Mouse (Mus musculus): ENCODE measurements around the gene Hsdl2.
"Not testable (repeated sequence)": the region's sequence is repeated elsewhere in the genome, so short reads cannot be mapped to it uniquely, and the experiment has no call there.

The Hsdl2 gene

DNA sequence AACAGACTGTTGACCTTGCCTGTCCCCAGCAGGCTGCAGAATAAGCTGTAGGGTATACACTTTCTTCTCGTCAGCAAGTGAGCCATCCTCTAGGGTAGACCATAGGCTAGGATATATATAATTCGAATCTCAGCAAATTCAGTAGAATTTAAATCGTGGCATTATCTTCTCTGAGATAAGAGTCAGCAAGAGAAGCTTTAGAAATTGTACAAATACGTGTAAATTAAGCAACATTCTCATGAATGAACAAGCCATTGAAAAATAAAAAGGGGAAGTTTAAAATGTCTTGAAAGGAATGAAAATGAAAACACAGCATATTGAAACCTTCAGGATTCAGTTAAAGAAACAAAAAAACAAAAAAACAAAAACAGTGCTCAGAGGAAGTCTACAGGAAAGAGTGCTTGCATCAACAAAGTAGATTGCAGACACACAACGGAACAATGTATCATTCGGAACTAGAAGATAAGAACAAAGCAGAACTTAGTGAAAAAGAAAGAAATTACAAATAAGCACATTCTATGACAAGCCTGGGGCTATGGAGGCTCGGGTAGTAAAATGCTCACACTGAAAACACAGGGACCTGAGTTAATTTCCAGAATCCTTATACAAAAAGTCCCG lies 15.7 kb upstream of the Hsdl2 start:
- no peak for DNase-seq

DNA sequence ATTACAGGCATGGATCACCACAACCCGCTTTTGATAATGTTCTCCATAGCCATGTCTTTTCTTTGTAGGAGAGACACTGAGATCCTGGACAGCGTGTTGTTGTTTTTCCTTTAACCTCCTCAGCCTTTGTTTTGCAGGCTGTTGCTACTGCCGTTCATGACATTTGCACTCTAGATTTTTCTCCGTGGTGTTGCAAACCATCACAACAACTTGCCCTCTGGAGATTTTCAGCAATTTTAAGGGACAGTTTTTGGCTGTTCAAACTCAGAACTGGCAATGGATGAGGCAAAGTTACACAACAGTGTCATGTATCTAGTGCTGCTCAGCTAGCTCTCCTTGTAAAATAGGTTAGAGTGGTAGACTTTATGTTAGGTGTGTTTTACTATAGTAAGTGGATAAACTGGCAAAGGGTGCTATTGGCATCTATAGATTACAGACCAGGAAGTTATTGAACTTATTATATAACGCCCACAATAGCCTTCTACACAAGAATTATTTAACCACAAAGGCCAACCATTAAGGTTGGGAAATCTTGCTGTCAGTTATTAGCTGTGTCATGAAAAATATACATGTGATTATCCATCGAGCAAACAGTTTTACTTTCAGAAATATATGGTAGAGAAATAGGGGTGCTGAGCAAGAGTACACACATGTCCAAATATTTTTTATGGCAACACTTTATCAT lies 13.6 kb upstream of the Hsdl2 start:
- DNase-seq: no peak

DNA sequence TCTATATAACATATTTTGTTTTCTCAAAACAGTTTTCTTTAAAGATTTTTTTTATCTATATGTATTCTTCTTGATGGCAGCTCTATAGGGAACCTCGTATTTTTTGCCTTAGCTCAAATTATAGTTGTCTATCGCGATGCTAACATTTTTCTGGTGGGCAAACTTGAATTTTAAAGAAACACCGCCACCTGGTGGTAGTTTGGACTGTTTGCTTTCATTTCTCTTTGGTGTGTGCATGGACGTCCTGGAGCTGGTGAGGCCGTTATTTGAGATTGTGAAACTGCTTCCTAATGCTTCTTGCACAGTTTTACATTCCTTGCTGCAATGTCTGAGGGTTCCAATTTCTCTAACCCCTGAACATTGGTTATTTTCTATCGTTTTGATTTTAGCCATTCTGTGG lies 11.8 kb upstream of the Hsdl2 start:
- peak; percentile 62 to 78 for DNase-seq

DNA sequence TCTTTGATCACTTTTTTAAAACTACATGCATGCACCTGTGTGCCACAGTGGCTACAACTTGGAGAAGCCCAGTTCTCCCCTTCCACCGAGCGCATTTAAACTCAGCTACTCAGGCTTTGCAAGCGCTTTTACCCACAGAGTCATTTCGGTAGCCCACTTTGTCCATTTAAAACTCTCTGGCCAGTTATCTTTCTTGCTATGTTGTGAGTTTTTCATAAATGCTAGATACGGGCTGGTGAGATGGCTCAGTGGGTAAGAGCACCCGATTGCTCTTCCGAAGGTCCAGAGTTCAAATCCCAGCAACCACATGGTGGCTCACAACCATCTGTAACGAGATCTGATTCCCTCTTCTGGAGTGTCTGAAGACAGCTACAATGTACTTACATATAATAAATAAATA lies 10.8 kb upstream of the Hsdl2 start:
- not testable (repeated sequence) for DNase-seq

DNA sequence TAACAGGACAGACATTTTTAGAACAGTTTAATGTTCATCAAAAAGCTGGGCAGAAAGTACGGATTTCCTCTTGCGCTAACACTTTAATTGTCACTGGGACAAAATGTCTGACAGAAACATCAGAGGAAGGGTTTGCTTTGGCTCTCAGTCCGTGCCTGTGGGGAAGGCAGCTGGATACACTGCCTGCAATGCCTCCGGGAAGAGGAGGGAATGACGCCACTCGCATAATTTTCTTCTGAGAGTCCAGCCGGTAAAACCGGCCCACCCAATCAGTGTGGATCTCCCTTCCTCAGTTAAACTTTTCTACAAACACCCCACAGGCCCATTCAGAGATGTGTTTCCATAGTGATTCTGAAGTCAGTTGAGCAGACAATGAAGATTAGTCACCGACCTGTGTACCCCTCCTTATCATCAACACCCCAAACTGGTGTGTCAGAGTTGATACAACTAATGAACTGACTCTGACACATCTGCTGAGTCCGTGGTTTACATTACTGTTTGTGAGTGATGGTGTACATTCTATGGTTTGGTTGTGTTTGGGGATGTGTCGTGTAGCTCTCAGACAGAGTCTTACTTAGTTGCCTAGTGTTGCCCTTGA lies 8.7 kb upstream of the Hsdl2 start:
- DNase-seq: no peak

DNA sequence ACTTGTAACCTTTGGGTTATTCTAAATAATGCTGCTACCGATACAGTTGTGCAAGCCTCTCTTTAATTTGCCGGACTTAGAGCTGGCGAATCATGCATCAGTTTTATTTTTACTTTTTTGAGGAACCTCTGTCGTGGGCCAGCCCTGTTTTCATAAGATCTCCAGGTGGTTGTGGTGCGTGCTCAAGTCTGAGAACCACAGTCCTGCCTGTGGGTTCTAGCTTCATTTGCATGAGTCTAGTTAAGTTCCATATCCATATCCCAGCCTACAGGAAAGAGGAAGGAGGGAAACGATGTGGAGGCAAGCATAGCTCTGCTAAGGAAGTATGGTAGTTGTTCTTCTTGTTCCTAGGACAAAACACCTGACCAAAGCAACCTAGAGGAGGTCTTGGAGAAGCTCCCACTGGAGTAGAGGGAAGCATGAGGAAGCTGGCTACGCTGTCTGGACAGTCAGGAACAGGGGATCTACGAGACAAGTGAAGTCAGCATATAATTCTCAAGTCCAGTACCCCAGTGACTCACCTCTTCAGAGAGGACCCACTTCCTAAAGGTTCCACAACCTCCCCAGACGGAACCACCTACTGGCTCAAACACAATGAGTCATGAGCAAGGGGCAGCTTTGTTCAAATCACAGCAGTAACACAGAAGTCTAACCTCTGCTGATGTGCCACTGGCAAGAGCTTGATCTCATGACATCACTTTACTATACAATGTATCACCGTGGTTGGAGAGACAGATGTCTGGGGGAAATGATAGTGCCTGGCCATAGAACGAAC lies 6.0 kb upstream of the Hsdl2 start:
- DNase-seq: no peak

DNA sequence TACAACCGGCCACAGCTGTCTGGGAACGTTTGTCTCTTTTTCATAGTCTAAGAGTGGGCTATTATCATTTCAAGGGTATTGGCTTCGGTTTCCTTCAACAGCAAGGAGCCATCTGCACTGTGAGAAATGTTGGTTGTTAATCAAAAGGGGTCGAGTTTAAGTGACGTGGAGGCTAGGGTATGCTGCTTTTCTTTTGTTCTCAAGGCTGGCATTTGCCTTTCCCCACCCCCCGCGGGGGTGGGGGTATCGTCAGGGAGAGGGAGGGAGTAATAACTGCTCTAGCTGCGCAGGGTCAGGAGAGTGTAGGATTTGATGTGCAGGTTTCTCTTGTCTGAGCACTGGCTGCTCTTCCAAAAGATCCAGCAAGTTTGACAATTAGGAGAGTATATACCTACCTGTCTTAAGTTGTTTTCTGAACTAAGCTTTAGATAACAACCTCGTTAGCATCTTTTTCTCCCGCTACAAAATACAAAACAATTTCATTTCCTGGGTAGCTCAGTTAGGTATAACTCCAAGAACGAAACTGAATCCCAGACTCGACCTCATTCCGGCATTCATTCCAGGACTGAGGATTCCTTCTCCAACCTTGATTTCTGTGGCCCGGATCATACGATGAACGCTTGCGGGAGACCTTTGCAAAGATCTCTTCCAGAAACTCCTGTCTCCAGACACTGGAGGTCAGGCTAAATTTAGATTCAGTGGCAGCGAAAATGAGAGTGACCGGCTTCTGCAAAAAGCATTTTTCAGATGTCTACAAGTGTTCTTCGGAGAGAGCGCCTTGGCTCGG lies 675 bp upstream of the Hsdl2 start:
- DNase-seq: peak; percentile 43 to 57

DNA sequence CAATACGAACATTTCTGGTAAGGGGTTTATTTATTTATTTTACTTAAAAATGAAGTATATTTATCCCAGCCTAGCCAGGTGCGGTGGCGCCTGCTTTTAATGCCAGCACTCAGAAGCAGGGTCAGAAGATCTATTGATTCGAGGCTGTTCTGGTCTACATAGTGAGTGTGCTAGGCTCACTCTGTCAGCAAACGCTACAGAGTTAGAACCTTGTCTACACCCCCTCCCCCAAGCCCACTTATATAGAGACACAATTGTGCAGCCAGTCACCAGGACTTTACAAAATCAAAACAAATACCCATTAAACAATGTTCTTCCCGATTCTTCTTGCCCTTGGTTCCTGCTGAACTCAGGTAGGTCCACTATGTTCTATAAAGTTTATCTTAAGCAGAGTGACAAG lies 823 bp downstream of the Hsdl2 start:
- DNase-seq: peak; percentile 8 to 10

DNA sequence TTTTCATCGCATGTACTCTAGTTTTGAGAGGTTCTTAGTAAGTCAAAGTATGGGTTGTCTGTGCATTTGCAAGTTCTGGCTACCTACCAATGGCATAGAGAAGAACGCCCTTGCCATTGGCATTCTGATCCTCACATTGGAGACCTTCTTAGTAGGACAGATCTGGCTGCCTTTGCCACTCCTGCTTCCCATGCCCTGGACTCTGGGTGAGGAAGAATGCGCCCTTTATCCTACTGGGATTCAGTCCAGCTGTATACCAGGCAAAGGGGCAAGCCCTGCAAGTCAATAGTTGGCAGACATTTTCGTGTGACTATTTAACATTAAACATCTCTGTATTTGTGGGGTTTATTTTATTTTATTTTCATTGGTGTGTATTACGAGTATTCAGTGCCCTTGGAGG lies 3.7 kb downstream of the Hsdl2 start:
- no peak for DNase-seq

DNA sequence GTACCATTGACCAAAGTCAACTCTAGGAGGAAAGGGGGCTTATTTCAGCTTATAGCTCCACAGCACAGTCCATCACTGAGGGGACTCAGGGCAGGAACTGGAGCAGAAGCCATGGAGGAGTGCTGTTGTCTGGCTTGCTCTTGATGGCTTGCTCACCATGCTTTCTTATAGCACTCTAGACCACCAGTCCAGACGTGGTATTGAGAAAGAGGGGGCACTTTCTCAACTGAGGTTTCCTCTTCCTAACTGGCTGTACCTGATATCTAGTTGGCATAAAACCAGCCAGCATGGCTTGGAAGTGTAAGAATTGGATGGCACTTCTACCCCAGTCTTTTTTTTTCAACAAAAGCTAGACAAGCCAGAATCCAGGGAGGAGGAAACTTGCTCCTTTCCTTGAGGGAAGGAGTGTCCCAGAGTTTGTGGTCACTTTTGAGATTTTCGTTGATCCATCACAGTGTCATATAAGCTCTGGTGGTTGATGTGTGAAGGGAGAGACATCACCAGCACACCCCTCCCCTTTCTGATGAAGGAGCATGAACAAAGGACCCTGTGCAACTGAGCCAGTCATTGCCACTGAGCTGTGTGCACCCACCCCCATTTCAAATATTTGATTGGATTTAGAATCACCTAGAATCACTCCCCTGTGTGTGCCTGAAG lies 6.0 kb downstream of the Hsdl2 start:
- DNase-seq: no peak

DNA sequence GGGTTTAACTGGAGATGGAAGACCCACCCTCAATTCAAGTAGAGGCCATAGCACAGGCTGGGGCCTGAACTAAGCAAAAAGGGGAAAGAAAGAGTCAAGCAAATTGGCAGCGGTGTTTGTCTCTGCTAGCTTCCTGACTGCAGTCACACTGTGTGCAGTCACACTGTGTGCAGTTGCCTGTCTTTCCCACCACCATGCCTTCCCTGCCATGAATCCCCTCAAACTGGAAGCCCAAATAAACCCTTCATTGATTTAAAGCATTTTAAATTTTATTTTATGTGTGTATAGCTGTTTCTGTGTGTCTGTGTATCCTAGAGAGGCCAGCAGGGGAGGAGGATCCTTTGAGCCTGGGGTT lies 6.5 kb downstream of the Hsdl2 start:
- DNase-seq: no peak

DNA sequence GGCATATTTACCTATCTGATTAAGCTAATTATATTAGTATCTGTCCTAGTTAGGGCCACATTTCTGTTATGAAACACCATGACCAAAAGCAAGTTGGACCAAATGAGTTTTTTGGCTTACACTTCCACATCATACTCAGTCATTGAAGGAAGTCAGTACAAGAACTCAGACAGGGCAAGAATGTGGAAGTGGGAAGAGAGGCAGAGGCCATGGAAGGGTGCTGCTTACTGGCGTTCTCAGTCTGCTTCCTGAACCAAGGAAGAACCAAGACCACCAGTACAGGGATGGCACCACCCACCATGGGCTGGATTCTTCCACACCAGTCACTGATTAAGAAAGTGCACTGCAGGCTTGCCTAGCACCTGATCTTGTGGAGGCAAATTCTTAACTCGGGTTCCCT lies 13.3 kb downstream of the Hsdl2 start:
- no peak for DNase-seq

DNA sequence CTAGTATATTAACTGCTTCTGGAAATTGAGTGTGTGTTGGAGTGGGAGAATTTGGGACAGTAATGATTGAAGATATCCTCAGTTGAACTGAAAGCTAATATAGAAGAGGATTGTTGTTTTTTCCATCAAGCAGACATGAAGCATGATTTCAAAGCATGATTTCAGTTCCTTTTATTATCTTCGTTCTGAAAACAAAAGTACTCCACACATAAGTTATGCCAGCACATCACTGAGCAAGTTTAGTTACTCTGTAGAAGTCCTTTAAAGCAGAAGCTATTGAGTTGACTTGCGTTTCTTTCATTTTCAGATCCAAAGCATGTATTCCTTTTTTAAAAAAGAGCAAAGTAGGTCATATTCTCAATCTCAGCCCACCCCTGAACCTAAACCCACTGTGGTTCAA lies 15.2 kb downstream of the Hsdl2 start:
- DNase-seq: no peak

DNA sequence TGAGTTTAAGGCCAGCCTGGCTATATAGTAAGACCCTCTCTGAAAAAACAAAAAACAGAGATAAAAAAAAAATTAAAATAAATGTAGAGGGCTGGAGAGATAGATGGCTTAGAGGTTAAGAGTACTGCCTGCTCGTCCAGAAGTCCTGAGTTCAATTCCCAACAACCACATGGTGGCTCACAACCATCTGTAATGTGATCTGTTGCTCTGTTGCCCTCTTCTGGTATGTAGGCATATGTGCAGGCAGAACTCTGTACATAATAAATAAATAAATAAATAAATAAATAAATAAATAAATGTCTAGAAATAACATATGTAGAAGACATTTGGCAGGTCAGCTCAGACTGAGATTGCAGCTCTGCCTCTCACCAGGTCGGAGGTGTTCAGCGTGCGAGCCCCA lies 21.3 kb downstream of the Hsdl2 start:
- no peak for DNase-seq

DNA sequence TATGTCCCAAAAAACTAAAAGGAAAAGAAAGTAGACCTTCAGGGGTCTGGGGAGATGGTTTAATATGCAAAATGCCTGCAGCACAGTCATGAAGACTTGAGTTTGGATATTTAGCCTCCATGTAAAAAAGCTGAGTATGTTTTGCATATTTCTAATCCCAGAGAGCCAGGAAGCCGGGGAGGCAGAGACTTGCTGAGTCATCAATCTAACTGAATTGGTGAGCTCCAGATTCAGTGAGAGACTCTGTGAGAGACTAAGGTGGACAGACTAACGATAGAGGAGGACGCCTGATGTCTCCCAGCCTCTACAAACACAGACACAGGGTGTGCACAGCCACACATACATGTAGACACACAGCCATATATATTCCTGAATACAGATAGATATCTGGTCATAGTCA lies 23.5 kb downstream of the Hsdl2 start:
- DNase-seq: no peak

DNA sequence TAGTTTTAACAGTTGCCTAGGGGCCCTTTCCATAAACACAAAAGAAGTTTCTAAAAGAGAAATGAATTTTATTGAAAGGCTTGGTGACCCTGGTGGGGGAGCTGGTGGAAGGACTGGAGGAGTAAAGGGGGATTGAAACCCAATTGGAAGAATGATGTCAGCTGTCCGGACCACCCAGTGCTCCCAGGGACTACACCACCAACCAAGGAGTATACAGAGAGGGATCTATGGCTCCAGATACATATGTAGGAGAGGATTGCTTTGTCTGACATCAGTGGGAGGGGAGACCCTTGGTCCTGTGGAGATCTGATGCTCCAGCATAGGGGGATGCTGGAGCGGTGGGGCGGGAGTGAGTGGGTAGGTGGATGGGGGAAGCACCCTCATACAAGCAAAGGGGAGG lies 24.1 kb downstream of the Hsdl2 start:
- no peak for DNase-seq

DNA sequence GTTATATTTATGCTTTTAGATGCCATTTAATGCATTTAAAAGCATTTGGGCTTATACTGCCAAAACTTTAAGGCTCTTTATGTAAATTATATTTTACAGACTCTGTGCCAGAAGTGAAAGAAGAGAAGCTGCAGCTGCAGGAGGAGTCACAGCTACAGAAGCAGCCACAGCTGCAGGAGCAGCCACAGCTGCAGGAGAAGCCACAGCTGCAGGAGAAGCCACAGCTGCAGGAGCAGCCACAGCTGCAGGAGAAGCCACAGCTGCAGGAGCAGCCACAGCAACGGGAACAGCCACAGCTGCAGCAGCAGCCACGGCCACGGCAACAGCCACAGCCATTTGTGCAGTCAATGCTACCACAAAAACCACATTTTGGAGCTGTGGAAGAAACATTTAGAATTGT lies 29.0 kb downstream of the Hsdl2 start:
- DNase-seq: no peak

DNA sequence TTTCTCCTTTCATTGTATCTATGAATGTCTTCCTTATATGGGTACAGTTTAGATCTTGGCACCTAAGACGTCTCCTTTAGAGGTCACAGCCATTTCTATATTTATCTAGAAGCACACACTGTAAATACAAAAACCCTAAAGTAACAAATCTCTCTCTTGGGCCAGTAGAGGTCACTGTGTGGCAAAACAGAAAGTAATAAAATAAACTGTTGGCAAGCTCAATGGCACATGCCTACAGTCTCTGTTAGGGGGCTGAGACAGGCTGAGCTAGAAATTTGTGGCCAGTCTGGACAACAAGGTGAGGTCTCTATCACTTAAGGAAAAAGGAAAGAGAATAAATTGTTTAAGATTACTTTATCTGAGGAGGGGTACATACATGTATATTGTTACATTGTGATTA lies 33.6 kb downstream of the Hsdl2 start:
- peak in 1 of 2 experiments; percentile 11 for DNase-seq

DNA sequence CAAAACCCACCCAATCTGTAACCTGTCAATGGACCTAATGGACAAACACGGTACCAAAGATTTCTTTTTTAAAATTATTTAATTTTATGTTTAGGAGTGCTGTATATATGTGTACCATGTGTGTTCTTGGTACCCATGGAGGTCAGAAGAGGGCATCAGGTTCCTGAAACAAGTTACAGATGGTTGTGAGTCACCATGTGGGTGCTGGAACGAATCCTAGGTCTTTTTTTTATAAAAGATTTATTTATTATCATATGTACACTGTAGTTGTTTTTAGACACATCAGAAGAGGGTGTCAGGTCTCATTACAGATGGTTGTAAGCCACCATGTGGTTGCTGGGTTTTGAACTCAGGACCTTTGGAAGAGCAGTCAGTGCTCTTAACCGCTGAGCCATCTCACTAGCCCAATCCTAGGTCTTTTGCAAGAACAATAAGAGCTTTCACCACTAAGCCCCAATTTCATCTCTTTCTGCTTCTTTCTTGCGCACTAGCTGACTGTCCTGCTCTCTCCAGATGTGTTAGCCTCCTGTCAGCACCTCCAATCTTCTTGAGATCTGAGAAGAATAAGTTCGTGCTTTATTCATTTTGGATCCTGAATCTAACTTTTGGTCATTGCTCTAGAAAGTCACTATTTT lies 38.4 kb downstream of the Hsdl2 start:
- no peak for DNase-seq

DNA sequence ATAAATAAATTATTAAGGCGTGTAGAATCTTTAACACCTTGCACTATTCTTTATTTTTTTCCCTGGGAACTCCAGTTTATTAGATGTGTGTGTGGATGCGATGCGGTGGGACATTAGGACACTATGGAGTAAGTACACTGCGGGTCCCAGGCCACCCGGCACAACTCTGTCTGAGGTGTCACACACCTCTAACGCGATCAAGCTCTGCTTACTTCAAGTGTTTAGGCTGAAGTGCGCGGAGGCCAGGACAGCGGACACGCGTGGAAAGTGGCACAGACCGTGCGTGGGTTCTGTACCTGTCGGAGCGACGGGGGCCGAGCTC lies 44.3 kb downstream of the Hsdl2 start:
- DNase-seq: no peak

DNA sequence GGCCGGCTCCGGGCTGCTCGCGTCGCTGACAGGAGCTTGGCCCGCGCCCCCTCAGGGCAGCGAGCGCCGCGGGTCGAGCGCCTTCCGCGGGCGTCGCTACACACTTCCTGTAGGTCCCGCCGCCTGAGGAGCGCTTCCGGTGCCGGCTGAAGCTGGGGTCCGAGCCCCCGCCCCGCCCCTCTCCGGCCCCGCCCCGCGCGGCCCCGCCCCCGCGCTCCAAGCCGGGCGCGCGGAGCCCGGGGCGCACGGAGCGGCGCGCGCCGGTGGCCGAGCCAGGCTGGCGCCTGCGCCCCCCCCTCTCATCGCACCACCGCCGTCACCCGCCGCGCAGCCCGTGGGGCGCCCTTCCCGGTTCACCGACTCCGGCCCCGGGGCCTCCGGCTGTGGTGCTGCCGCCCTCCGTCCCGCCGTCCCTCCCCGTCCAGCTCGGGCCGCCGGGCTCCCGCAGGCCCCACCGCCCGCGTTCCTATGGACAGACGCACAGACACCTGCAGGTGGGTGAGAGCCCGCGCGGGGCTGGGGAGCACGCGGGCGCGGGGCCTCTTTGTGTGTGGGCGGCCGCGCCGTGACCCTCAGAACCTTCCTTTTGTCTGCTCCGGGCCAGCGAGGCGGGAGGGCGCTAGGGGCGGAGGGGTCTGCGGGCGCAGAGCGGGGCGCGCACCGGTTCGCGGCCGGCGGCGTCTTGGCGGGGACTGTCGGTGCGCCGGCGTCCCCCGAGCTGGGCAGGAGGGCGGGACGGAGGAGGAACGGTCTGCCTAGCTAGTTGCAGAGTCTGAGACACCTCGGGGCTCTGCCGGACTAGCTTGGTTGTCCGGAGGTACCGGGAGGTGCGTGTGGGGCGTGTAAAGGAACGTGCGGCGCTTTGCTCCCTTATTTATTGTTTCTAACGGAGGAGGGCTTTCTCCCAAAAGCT lies 44.9 kb downstream of the Hsdl2 start, which contains the start of gene E130308A19Rik:
Gene E130308A19Rik (plus strand): TSS at position 214 of the 913 bp plus-strand sequence.
- DNase-seq: peak; percentile 78 to 87
